Mouse (Mus musculus) cerebellum, adult 11-12 months (tissue): Measurements from ENCODE around the gene Ndufa4l2.

Experiments used
- DNase-seq: peaks from one replicate; pipeline ENCODE4 v3.0.0; 2022

Ndufa4l2 gene

GRCm38 (mm10) chr10:127510895-127511617 is 3.7 kb upstream of the Ndufa4l2 start:
- peak; percentile 65 for DNase-seq

DNA sequence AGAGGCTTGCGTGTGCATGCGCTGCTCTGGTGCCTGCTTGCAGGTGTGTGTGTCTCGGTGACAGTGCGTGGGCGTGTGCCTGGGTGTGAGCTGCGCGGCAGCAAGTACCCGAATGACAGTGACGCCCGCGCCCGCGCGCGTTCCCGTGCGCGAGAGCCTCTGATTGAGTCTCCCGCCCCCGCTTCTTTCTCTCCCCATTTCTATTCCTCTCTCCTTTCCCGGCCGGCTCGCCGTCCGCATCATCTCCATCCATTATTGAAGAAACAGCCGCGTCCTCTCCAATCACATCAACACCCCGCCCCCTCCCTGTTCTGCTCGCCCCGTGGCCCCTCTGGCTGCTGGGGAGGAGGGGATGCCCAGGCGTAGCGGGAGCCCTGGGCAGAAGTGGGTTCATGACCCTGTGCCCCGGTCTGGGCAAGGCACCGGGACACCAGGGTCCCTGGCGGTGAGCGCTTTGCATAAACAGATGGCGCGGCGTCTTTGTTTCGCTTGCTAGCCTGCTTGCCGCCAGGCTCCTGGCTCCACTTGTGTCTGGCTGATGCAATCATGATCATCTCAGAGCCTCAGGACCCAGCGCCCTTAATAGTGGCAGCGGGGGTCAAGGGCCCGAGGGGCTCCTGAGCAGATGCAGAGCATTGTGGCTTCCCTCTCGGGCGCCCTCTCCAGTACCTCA is 3.0 kb upstream of the Ndufa4l2 start:
- DNase-seq, result peak; percentile 93

- DNase-seq, result no peak
Measured at GRCm38 (mm10) chr10:127512307-127512666, 2.5 kb upstream of the Ndufa4l2 start.

GRCm38 (mm10) chr10:127512813-127513212 is 2.0 kb upstream of the Ndufa4l2 start:
- peak; percentile 92 for DNase-seq

DNA sequence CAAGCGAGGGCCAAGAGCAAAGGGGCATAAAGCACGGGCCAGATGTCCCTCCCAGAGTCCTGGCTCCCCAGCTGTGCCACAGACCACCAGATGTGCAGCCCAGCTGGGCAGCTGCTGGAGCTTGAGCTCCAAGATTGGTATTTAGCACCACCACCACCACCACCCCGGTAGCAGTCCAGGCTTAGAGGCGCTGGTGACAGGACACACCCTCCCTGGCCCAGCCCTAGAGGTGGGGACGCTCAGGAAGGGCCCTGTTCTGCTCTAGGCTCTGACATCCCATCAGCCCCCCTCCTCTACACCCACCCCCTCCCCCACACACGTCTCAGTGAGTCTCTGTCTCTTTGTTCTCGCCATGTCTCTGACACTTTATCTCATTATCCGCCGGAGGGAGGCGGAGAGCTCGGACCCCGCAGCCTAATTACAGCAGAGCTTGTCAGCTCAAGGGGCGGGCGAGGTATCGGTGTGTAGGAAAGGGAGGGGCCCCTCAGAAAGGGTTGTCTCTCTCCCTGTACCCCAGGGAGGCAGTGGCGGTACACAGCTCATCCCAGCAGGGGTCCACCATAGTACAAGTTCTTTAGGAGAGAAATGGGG is 1.2 kb upstream of the Ndufa4l2 start:
- DNase-seq, result peak; percentile 70

- DNase-seq, result no peak
Measured at GRCm38 (mm10) chr10:127514111-127514698, 562 bp upstream of the Ndufa4l2 start.

DNA sequence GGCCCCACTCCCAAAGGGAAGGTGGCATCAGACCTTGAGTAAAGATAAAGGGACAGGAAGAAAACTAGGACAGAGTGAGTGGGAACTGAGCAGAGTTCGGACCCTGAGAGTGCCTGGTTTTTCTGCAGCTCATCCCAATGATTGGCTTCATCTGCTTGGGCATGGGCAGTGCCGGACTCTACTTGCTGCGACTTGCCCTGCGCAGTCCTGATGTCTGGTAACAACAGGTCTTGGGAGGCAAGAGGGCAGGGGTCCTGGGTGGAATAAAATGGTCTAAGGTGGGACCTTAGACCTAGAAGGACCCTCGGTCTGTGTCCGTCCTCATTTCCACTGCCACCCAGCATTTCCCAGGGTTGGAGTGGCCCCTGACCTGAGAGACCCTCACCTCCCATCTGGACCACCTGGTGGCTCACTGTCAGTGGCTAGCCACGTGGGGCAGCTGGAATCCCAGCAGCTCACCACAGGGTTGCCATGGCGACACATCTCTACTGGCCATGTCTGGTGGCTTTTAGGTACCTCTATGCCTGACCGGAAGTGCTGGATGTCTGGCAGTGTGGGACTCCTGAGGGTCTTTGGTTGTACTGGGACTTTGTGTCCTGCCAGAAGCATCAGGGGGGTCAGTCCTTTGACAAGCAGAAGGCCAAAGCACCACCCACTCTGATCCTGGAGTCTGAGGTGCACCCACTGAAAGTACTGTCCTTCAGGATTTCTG is 660 bp downstream of the Ndufa4l2 start:
- DNase-seq, result no peak

GRCm38 (mm10) chr10:127515983-127516459 is 1.3 kb downstream of the Ndufa4l2 start:
- DNase-seq, result no peak

DNA sequence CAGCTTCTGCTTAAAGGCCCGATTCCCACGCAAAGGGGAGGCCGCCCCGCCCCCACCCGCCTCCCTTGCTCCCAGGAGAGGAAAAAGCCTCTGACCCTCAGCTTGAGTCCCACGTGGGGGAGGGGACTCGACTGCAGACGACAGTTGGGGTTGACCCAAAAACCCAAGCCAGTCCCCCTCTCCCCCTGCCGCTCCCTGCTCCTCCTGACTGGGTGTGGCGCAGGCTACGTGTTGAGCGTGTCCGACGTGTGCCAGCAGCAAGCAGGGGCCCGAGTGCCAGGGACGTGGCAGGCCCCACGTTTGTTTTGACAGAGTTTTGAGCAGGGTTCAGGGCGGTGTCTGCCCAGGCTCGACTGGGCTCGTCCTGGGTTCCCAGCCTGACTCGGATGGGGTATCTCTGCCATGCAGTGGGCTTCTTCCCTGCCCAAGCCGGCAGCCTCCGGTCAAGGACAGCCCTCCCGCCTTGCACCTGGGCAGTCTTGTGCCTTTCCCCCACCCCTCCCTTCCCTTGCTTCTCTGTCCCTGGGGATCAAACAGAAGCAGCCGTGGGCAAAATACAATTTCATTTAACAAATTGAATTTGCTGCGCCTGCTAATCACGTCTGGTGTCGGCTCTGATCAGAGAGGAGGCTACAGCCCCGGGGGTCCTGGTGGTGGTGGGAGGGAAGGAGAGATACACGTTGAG is 2.0 kb downstream of the Ndufa4l2 start:
- no peak for DNase-seq

DNA sequence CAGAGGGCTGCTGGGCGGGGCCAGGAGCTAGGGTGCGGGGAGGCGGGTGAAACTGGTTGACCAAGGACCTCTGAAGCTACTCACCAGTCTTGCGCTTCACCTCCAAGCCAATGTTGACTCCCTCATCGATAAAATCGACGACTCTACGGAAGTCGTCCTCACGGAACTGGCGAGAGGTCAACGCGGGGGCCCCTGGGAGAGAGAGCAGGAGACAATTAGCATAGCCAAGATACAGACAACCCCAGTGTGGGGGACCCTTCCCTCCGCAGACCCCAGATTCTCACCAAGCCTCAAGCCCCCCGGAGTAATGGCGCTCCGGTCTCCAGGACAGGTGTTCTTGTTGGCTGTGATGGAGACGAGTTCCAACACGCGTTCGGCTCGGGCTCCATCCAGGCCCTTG is 3.2 kb downstream of the Ndufa4l2 start:
- DNase-seq, result no peak

- peak; percentile 52 for DNase-seq
Measured at GRCm38 (mm10) chr10:127519041-127519701, 4.4 kb downstream of the Ndufa4l2 start.

DNA sequence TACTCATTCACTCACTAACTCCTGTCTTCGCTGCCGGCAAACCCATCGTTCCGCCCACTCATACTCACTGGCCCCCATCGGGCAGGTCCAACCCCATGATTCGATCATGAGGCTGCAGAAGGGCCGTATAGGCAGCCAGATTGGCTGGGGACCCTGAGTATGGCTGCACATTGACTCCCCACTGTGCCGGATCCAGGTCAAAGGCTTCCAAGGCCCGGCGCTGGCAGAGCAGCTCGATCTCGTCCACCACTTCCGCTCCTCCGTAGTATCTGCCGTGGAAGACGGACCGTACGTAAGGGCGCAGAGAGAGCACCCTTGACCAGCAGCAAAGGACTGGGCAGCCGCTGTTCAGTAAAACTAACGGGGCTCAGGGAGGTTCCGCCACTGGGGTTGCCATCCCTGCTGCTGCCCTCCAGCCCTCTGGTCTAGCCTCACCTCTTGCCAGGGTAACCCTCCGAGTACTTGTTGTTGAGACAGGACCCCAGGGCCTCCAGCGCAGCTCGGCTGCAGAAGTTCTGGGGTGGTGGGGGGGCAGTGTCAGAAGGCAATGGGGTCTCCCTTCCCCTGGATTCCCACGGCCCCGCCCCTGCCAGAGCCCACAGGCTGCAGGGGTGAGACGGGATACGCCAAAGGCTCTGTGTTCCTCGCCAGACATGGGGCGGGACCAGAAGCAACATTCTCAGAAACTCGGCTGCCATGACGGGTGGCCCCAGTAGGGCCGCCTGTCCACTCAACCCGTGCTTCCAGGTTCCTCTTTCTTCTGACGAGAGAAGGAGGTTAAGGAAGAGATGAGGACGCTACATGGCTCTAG is 5.3 kb downstream of the Ndufa4l2 start:
- DNase-seq, result peak; percentile 51

GRCm38 (mm10) chr10:127520714-127521357 is 6.1 kb downstream of the Ndufa4l2 start:
- peak; percentile 22 for DNase-seq

DNA sequence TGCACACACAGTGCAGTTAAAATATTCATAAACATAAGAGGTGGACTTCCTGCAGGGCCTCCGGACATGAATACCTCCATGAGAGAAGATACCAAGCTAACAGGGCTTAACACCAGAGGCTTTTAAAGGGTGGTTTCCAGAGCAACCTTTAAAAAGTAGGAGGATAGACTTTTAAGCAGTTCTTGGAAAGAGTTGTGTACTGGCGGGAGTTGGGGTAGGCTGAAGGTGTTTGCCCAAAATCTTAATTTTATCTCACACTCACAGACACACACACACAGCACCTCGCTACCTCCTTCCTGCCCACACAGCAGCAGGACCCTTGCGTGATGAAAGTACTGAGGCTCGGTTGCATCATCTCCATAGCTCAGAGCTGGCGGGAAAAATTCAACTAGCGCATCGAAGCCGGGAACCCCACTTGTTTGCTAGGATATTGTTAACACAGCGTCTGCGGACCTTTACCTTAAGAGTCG is 6.9 kb downstream of the Ndufa4l2 start:
- no peak for DNase-seq

- peak; percentile 84 for DNase-seq
Measured at GRCm38 (mm10) chr10:127522088-127522581, 7.4 kb downstream of the Ndufa4l2 start, which contains the start of gene Shmt2. TSS of gene Shmt2 (minus strand) at chr10:127522444.

- DNase-seq, result no peak
Measured at GRCm38 (mm10) chr10:127524646-127525255, 10.0 kb downstream of the Ndufa4l2 start.

GRCm38 (mm10) chr10:127526048-127526447 is 11.3 kb downstream of the Ndufa4l2 start:
- no peak for DNase-seq

GRCm38 (mm10) chr10:127526681-127527080 is 11.9 kb downstream of the Ndufa4l2 start:
- peak; percentile 79 for DNase-seq

DNA sequence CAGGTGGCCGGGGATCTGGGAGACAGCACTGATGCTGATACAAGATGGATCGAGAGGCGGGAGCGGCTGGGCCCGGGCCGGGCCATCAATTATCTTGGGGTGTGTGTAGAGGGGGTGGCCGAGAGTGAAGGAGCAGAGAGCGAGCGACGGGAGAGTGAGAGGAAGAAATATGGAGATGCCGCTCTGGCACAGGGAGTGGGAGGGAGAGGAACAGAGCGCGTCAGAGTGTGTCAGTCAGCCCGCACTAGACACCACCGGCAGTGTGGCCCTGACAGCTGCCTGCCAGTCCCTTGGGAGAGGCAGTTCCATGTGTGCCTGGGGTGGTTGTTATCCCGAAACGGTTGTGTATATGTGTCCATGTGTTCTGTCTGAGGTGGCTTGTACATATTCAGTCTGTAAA is 12.7 kb downstream of the Ndufa4l2 start:
- no peak for DNase-seq
